Mouse (Mus musculus) stomach, postnatal 0 days (tissue): ENCODE measurements around the gene Hvcn1.

Source experiments
- CTCF ChIP-seq: IDR thresholded peaks from 2 replicates; pipeline ENCODE4 v1.5.1; 2016; ENCODE audit warnings: antibody characterized with exemption, low read depth, mild to moderate bottlenecking, moderate library complexity
- EP300 ChIP-seq: optimal IDR thresholded peaks from 2 replicates; pipeline ENCODE3; 2016; ENCODE audit warnings: antibody characterized with exemption

- TF ChIP-seq CTCF (no peak), EP300 (no peak)
Measured at GRCm38 (mm10) chr5:122232004-122232403, 25.4 kb downstream of the Hvcn1 start.
